8 mouse cellular contexts compared by ENCODE assay signal in genomic region chr7:130546421-130546790, GRCm38 (mm10). TPM values are rescaled to one million over a fixed set of nuclear protein-coding genes. Genes with fewer than 3 reads are reported as not detected.
A peak's percentile ranks its signal among the peaks of the same experiment; 100 is the strongest.
DNase-seq lines count a peak whose midpoint lies in the region; ATAC-seq and TF ChIP-seq lines count a peak whose summit lies in the region.

No protein-coding gene starts in this region.

- H3K27me3 ChIP-seq in neural tube, embryonic 11.5 days (ENCODE audit: control insufficient read depth, insufficient read depth, low read length): no peaks in the 10 kb centered on the region
- H3K27me3 ChIP-seq in limb, embryonic 12.5 days: no peaks in the 10 kb centered on the region
- no peaks in the 10 kb centered on the region for H3K27me3 ChIP-seq in small intestine, adult 2 months (ENCODE audit: control insufficient read depth, insufficient read depth, low read length)

- intact Hi-C loops in gastrocnemius, postnatal 14 days (cut with DNase I; ENCODE audit: low total_unique reads): no loop called here

- no peak for ATAC-seq in neural tube, embryonic 11.5 days (ENCODE audit: insufficient read depth, low FRiP score, low TSS enrichment)
- ATAC-seq in erythroid progenitor cell, adult 5-6 weeks (replicated peaks; ENCODE audit: low FRiP score, poor library complexity, severe bottlenecking): peak; percentile 29
- no peak for ATAC-seq in limb, embryonic 12.5 days (ENCODE audit: insufficient number of reproducible peaks, insufficient read depth, low FRiP score, low TSS enrichment, low read depth)

- no peak for DNase-seq in neural tube, embryonic 11.5 days (ENCODE audit: low spot score)
- no peak for DNase-seq in neural tube, embryonic 10.5 days (ENCODE audit: extremely low spot score, low spot score)
- no peak for DNase-seq in cerebellum, postnatal 4 days (ENCODE audit: low spot score in 2 of 2)
- DNase-seq in urinary bladder, postnatal 14 days (ENCODE audit: low spot score): no peak
- no peak for DNase-seq in gastrocnemius, postnatal 14 days

- H3K4me1 ChIP-seq in neural tube, embryonic 11.5 days (ENCODE audit: control insufficient read depth, insufficient read depth, low read length): no peaks in the 10 kb centered on the region
- peaks cover 15% of the 10 kb centered on the region for H3K4me1 ChIP-seq in limb, embryonic 12.5 days (replicated peaks)
- peaks cover 2% of the 10 kb centered on the region; the same call in 1 of the 2 replicates for H3K4me1 ChIP-seq in small intestine, adult 2 months (ENCODE audit: control insufficient read depth, insufficient read depth, insufficient read length, low read length)

- no peaks in the 10 kb centered on the region for H3K9me3 ChIP-seq in neural tube, embryonic 11.5 days (ENCODE audit: control insufficient read depth, low read length)
- no peaks in the 10 kb centered on the region for H3K9me3 ChIP-seq in limb, embryonic 12.5 days

- peak overlapping the region; percentile 97 for H3K27ac ChIP-seq in neural tube, embryonic 11.5 days (ENCODE audit: low read depth, low read length)
- peak overlapping the region; percentile 100 for H3K27ac ChIP-seq in limb, embryonic 12.5 days
- peak overlapping the region; percentile 99 for H3K27ac ChIP-seq in small intestine, adult 2 months (ENCODE audit: insufficient read depth, low read depth, low read length)

- whole genome bisulfite sequencing in neural tube, embryonic 11.5 days: 7% methylated on average over 7 of the region's 7 CpGs
- WGBS in limb, embryonic 12.5 days: 5% methylated on average over 7 of the region's 7 CpGs
- WGBS in small intestine, adult 2 months: 2% methylated on average over 7 of the region's 7 CpGs

- peak overlapping the region; percentile 89 for H3K4me2 ChIP-seq in neural tube, embryonic 11.5 days (ENCODE audit: low read depth)
- H3K4me2 ChIP-seq in limb, embryonic 12.5 days: peak overlapping the region; percentile 75

- H3K36me3 ChIP-seq in neural tube, embryonic 11.5 days (ENCODE audit: control insufficient read depth, insufficient read depth, low read length): peaks cover 5% of the 10 kb centered on the region
- H3K36me3 ChIP-seq in limb, embryonic 12.5 days: peaks cover 41% of the 10 kb centered on the region
- peaks cover 22% of the 10 kb centered on the region for H3K36me3 ChIP-seq in small intestine, adult 2 months (ENCODE audit: control insufficient read depth, insufficient read depth, low read length)

- TF ChIP-seq CTCF in small intestine, adult 2 months (IDR thresholded peaks at IDR 0.05; ENCODE audit: extremely low read depth, insufficient read length, insufficient replicate concordance, low read depth, low read length): no peak

- no peak for TF ChIP-seq POLR2A in small intestine, adult 2 months (IDR thresholded peaks at IDR 0.05; ENCODE audit: low read depth, low read length)

- peak overlapping the region; percentile 97 for H3K9ac ChIP-seq in neural tube, embryonic 11.5 days (ENCODE audit: low read length)
- peak overlapping the region; percentile 94 for H3K9ac ChIP-seq in limb, embryonic 12.5 days (replicated peaks)

- peak overlapping the region; percentile 93 for H3K4me3 ChIP-seq in neural tube, embryonic 11.5 days (ENCODE audit: low read depth, low read length)
- H3K4me3 ChIP-seq in limb, embryonic 12.5 days (replicated peaks): peak overlapping the region; percentile 87
- peak overlapping the region; percentile 95 for H3K4me3 ChIP-seq in small intestine, adult 2 months (ENCODE audit: low read depth, low read length)

RNA-seq across cellular contexts. Expression of gene Ate1, which starts 26.2 kb away (rescaled TPM):
- 53.0 and 59.9 TPM in 2 replicates for polyA plus RNA-seq in neural tube, embryonic 11.5 days (2014; fragmentation: Nextera tagmentation; extraction: Ambion mirVana)
- 14.7 and 16.6 TPM in 2 replicates for total RNA-seq in erythroid progenitor cell, adult 5-6 weeks (2015; ENCODE audit: low replicate concordance)
- total RNA-seq in erythroid progenitor cell, adult 5-6 weeks (2017; ENCODE audit: low replicate concordance): 31.7 and 38.2 TPM in 2 replicates
- polyA plus RNA-seq in limb, embryonic 12.5 days (2016; fragmentation: Nextera tagmentation; extraction: Ambion mirVana): 44.4 and 50.6 TPM in 2 replicates
- polyA plus RNA-seq in small intestine, adult 2 months (2012; rRNA removed): 2.8 and 3.3 TPM in 2 replicates
- 10 to 100 TPM; 23.6 to 26.4 TPM for total RNA-seq in gastrocnemius, postnatal 14 days (2021)

RNA-seq across cellular contexts. Expression of gene Nsmce4a, which starts 26.5 kb away (rescaled TPM):
- polyA plus RNA-seq in neural tube, embryonic 11.5 days (2014; fragmentation: Nextera tagmentation; extraction: Ambion mirVana): 189 and 194 TPM in 2 replicates
- total RNA-seq in erythroid progenitor cell, adult 5-6 weeks (2015; ENCODE audit: low replicate concordance): 119 and 159 TPM in 2 replicates
- 110 and 118 TPM in 2 replicates for total RNA-seq in erythroid progenitor cell, adult 5-6 weeks (2017; ENCODE audit: low replicate concordance)
- 200 and 213 TPM in 2 replicates for polyA plus RNA-seq in limb, embryonic 12.5 days (2016; fragmentation: Nextera tagmentation; extraction: Ambion mirVana)
- 39.9 and 62.9 TPM in 2 replicates for polyA plus RNA-seq in small intestine, adult 2 months (2012; rRNA removed)
- 10 to 100 TPM; 30.3 to 30.6 TPM for total RNA-seq in gastrocnemius, postnatal 14 days (2021)

RNA-seq across cellular contexts. Expression of gene Tacc2, which starts 30.8 kb away (rescaled TPM):
- polyA plus RNA-seq in neural tube, embryonic 11.5 days (2014; fragmentation: Nextera tagmentation; extraction: Ambion mirVana): 56.6 and 62.6 TPM in 2 replicates
- 0.72 and 5.0 TPM in 2 replicates for total RNA-seq in erythroid progenitor cell, adult 5-6 weeks (2015; ENCODE audit: low replicate concordance)
- 0.30 and 0.77 TPM in 2 replicates for total RNA-seq in erythroid progenitor cell, adult 5-6 weeks (2017; ENCODE audit: low replicate concordance)
- 34.8 and 41.3 TPM in 2 replicates for polyA plus RNA-seq in limb, embryonic 12.5 days (2016; fragmentation: Nextera tagmentation; extraction: Ambion mirVana)
- 25.9 and 57.5 TPM in 2 replicates for polyA plus RNA-seq in small intestine, adult 2 months (2012; rRNA removed)
- 100 to 1,000 TPM; 227 to 381 TPM for total RNA-seq in gastrocnemius, postnatal 14 days (2021)

Comparison
In these comparisons a context has a peak if more than half of its experiments do, and no peak if none do; other contexts are left out.
1. RNA of gene Ate1, which starts 26.2 kb away (polyA plus RNA-seq): 53.0 to 59.9 TPM in neural tube, embryonic 11.5 days and 44.4 to 50.6 TPM in limb, embryonic 12.5 days; 2.8 to 3.3 TPM in small intestine, adult 2 months; every median in the first group is over 10 times any median in the second.
2. Peak in every context shown above with its lines, with median percentiles within 50 percentile points of each other: H3K27ac ChIP-seq and H3K4me3 ChIP-seq.